Mouse (Mus musculus) stomach, postnatal 0 days (tissue): Measurements from ENCODE around the gene Card11. TPM values are rescaled to one million over a fixed set of nuclear protein-coding genes. Genes with fewer than 3 reads are reported as not detected.

Experiments
- ATAC-seq: fragments of 200-750 bp; cut with Nextera tagmentation; 2 replicates; pipeline ENCODE4 v1.8.0; 2017; ENCODE audit not compliant: low FRiP score, low TSS enrichment
- DNase-seq: peaks from one replicate; pipeline ENCODE4 v3.0.0-alpha.2; 2016; ENCODE audit warnings: low spot score
- H3K27ac ChIP-seq: fragments of 300-500 bp; sonication (generic); replicated peaks from 2 replicates; pipeline ENCODE4 v1.5.1; 2014; ENCODE audit warnings: mild to moderate bottlenecking, control low read depth
- H3K27me3 ChIP-seq: fragments of 300-500 bp; sonication (generic); 2 replicates; pipeline ENCODE4 v1.6.1; 2014; ENCODE audit warnings: low read length; ENCODE audit not compliant: control insufficient read depth, insufficient read depth
- H3K36me3 ChIP-seq: fragments of 300-500 bp; sonication (generic); 2 replicates; pipeline ENCODE4 v1.6.1; 2014; ENCODE audit warnings: low read length, mixed read lengths; ENCODE audit not compliant: control insufficient read depth, insufficient read depth
- H3K4me1 ChIP-seq: fragments of 300-500 bp; sonication (generic); replicated peaks from 2 replicates; pipeline ENCODE4 v1.6.1; 2014; ENCODE audit warnings: antibody characterized with exemption; ENCODE audit not compliant: control insufficient read depth, insufficient read depth
- H3K4me2 ChIP-seq: fragments of 300-500 bp; sonication (generic); replicated peaks from 2 replicates; pipeline ENCODE4 v1.6.1; 2014; ENCODE audit warnings: low read depth, mild to moderate bottlenecking, control low read depth, moderate library complexity
- H3K4me3 ChIP-seq: fragments of 300-500 bp; sonication (generic); 2 replicates; pipeline ENCODE4 v1.5.1; 2014; ENCODE audit warnings: low read depth, low read length, control low read depth
- H3K9ac ChIP-seq: fragments of 300-500 bp; sonication (generic); 2 replicates; pipeline ENCODE4 v1.6.1; 2014; ENCODE audit warnings: mild to moderate bottlenecking, low read length, control low read depth, mixed read lengths
- H3K9me3 ChIP-seq: fragments of 300-500 bp; sonication (generic); 2 replicates; pipeline ENCODE4 v1.6.1; 2016; ENCODE audit warnings: low read length; ENCODE audit not compliant: control insufficient read depth
- CTCF ChIP-seq: IDR thresholded peaks from 2 replicates; pipeline ENCODE4 v1.5.1; 2016; ENCODE audit warnings: antibody characterized with exemption, low read depth, mild to moderate bottlenecking, moderate library complexity
- EP300 ChIP-seq: optimal IDR thresholded peaks from 2 replicates; pipeline ENCODE3; 2016; ENCODE audit warnings: antibody characterized with exemption
- WGBS: fragments of 180-500 bp; shearing (Covaris S2); extraction: QIAGEN DNeasy Blood & Tissue Kit; methylation state at CpG from one replicate; pipeline ENCODE4 v1.1.7; 2014; 5-methylcytosine and 5-hydroxymethylcytosine counted together
- polyA plus RNA-seq: library from polyadenylated mRNA; unstranded; fragments of >200 nt; fragmentation: Nextera tagmentation; extraction: Ambion mirVana; gene quantifications from 2 replicates; pipeline ENCODE4 v1.2.1, GENCODE M21; 2015

Card11 gene
- polyA plus RNA-seq, 1 experiment from 2014 or later = 0.13 TPM

- Histone ChIP-seq H3K9ac (no peak overlapping the region), H3K9me3 (no peaks in the 10 kb centered on the region), H3K4me2 (no peak overlapping the region), H3K4me1 (no peaks in the 10 kb centered on the region), H3K36me3 (no peaks in the 10 kb centered on the region), H3K27me3 (no peaks in the 10 kb centered on the region), H3K27ac (no peak overlapping the region), H3K4me3 (no peak overlapping the region)
- DNase-seq (no peak), ATAC-seq (peak; percentile 59; the same call in 1 of the 2 replicates)
- TF ChIP-seq EP300 (no peak), CTCF (no peak)
- WGBS = 37% methylated on average over 5 of the region's 5 CpGs
These were observed 68.7 kb downstream of the Card11 start for GRCm38 (mm10) chr5:140931523-140932229.

GRCm38 (mm10) chr5:140918519-140918918 is 81.9 kb downstream of the Card11 start:
- 84% methylated on average over 1 of the region's 1 CpGs for WGBS
- H3K4me1 ChIP-seq = no peaks in the 10 kb centered on the region
- H3K27ac ChIP-seq = no peak overlapping the region
- DNase-seq (no peak), ATAC-seq (no peak)
- no peak overlapping the region for H3K4me3 ChIP-seq
- TF ChIP-seq CTCF (no peak), EP300 (no peak)
- H3K27me3 ChIP-seq = no peaks in the 10 kb centered on the region
- peaks cover 3% of the 10 kb centered on the region; the same call in 1 of the 2 replicates for H3K9me3 ChIP-seq
- H3K36me3 ChIP-seq = no peaks in the 10 kb centered on the region
- no peak overlapping the region for H3K4me2 ChIP-seq
- no peak overlapping the region for H3K9ac ChIP-seq

GRCm38 (mm10) chr5:140917807-140918206 is 82.6 kb downstream of the Card11 start:
- WGBS = 94% methylated on average over 1 of the region's 1 CpGs

GRCm38 (mm10) chr5:140910841-140911240 is 89.5 kb downstream of the Card11 start:
- DNase-seq = no peak
- Histone ChIP-seq H3K4me2 (no peak overlapping the region), H3K36me3 (no peaks in the 10 kb centered on the region), H3K4me1 (no peaks in the 10 kb centered on the region), H3K27me3 (no peaks in the 10 kb centered on the region), H3K9ac (no peak overlapping the region), H3K4me3 (no peak overlapping the region), H3K27ac (no peak overlapping the region), H3K9me3 (no peaks in the 10 kb centered on the region)
- WGBS = 77% methylated on average over 5 of the region's 5 CpGs
- no peak for TF ChIP-seq CTCF
- TF ChIP-seq EP300 = no peak
- no peak for ATAC-seq

More at GRCm38 (mm10) chr5:140917807-140918206, 82.6 kb downstream of the Card11 start:
- H3K4me2 ChIP-seq = no peak overlapping the region
- no peaks in the 10 kb centered on the region for H3K36me3 ChIP-seq
- peaks cover 3% of the 10 kb centered on the region; the same call in 1 of the 2 replicates for H3K9me3 ChIP-seq
- DNase-seq (no peak), ATAC-seq (no peak)
- H3K9ac ChIP-seq = no peak overlapping the region
- H3K4me1 ChIP-seq = no peaks in the 10 kb centered on the region
- H3K4me3 ChIP-seq = no peak overlapping the region
- H3K27me3 ChIP-seq = no peaks in the 10 kb centered on the region
- H3K27ac ChIP-seq = no peak overlapping the region
- TF ChIP-seq CTCF (no peak), EP300 (no peak)

- 85% methylated on average over 13 of the region's 13 CpGs for whole genome bisulfite sequencing
- no peaks in the 10 kb centered on the region for H3K9me3 ChIP-seq
- H3K9ac ChIP-seq = no peak overlapping the region
- ATAC-seq = no peak
- H3K4me3 ChIP-seq = no peak overlapping the region
- no peak for DNase-seq
- no peaks in the 10 kb centered on the region for H3K4me1 ChIP-seq
- H3K36me3 ChIP-seq = no peaks in the 10 kb centered on the region
- H3K4me2 ChIP-seq = no peak overlapping the region
- H3K27me3 ChIP-seq = no peaks in the 10 kb centered on the region
- TF ChIP-seq CTCF (peak; percentile 40), EP300 (no peak)
- H3K27ac ChIP-seq = no peak overlapping the region
These were observed 99.5 kb downstream of the Card11 start for GRCm38 (mm10) chr5:140900866-140901265.

- no peak for DNase-seq
- peak; percentile 59 for TF ChIP-seq CTCF
- no peak for TF ChIP-seq EP300
- Histone ChIP-seq H3K27ac (no peak overlapping the region), H3K4me3 (no peak overlapping the region), H3K4me1 (no peaks in the 10 kb centered on the region), H3K4me2 (no peak overlapping the region), H3K27me3 (no peaks in the 10 kb centered on the region), H3K9me3 (no peaks in the 10 kb centered on the region), H3K9ac (no peak overlapping the region), H3K36me3 (no peaks in the 10 kb centered on the region)
- no peak for ATAC-seq
- 44% methylated on average over 9 of the region's 10 CpGs for WGBS
These were observed 109.3 kb downstream of the Card11 start for GRCm38 (mm10) chr5:140891080-140891479.
